Mouse (Mus musculus): ENCODE measurements at regions not wholly inside any gene's neighbourhood (a gene's known extent, or its start where the extent isn't known, plus 50 kb on each side); places are given as distances from the start of the nearest gene placed in this dataset.

- DNase-seq: no peak
Observed at GRCm38 (mm10) chr2:84183624-84184287, 193.4 kb downstream of the Gm13691 start.

DNA sequence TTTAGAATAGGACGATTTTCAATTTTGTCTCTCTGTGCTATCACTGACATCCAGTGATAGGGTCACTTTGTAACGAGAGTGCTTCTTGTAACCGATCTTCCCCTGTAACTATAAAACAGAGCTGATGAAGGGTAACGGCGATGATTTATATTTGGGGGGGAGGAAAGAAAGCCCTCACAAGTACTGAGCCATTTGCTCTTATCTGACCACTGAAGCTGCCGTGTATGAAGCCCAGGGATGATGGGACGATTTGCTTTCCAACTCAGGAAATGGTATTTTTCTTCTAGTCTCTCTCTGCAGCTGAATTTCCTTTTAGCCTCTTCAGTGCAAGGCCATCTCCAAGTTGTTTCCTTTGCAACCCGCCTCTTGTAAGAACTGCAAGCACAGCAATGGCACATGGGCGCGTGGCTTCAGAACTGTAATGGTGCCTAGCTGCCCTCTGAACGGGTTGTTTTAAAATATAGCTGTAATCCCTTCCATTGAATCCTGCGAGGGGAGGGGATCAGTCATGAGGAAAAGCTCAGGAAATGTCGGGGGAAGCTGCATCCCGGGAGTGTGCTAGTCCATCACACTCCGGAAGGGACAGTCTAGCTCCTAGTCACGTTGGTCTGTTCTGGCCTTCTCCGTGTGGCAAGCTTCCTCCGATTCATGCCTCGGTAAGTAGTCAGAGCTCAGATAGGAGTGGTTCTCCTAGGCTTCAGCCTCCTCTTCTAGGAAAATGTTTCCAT is 194.1 kb downstream of the Gm13691 start:
- DNase-seq: no peak

DNA sequence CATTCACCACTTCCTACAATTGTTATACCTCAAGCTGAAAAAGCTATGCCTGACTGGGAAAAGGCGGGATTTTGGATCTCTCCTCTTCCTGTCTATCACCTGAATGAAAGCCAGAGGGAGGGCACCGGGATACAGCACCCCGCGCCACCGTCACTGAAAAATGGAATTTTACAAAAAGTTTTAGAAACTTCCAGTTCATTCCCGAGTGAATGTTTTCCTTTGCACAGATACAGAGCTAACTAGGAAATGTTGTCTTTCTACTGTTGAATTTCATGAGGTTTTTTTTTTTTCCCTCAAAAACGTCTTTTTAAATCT is 194.6 kb downstream of the Gm13691 start:
- DNase-seq: no peak

DNA sequence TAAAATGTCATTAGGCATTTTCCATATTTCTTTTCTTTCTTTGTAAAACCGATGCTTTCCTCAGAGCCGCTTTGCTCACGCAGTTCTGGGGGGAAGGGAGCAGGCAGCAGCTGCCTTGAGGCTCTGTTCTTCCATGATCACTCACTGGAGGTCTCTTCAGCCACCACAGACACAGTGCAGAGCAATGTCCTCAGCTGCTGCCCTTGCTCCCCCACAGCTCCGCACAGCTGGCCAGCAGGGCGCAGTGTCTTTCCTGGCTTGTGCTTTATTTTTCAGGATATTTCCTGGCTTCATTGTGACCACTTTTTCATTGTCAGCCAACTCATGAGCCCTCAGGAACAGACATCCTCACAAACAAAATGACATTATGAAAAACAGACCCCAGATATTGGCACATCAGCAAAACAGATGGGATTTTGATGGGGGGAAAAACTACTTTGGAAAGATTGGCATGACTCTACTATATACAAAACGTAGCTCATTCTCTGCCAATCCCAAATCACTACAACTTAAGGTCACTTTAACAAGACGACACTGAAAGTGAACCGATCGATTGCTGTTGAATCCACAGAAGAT is 195.9 kb downstream of the Gm13691 start:
- DNase-seq: peak; percentile 3

GRCm38 (mm10) chr2:84187456-84187855 is 197.1 kb downstream of the Gm13691 start:
- DNase-seq: no peak

GRCm38 (mm10) chr2:84189302-84189701 is 198.9 kb downstream of the Gm13691 start:
- DNase-seq: no peak

GRCm38 (mm10) chr2:84217116-84217515 is 208.1 kb downstream of the Calcrl start:
- no peak for DNase-seq

DNA sequence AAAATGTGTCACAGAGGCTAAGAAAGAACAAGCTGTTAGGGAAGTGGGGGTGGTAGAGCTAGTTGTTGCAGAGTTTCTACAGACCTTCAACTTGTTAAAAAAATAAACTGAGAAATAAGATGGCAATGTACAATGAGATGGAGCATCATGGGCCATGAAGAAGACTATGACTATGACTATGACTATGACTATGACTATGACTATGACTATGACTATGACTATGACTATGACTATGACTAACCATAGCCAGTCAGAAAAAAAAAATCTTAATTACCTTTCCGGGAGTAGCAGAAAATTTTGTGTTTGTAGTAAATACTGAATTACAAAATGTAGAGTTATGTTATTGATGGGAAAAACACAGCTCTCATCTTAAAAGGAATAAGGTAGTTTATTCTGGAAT is 203.2 kb downstream of the Calcrl start:
- DNase-seq: no peak

DNA sequence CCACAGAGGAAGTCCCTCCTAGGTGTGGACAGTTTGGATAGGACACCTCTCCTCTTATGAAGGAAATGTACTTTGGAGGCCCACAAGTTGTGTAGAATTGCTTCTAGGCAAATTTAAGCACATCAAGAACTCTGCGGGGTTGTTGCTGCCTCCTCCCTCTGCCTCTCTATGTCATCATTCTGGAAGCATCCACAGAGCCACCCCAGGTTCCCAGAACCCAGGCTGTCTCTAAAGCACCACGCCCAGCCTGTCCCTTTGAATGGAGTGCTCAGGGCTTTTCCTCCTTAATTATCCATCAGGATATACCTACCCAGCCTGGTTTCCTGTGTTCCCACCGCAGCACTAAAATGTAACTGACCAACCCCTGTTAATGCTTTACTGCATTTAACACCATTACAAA is 195.4 kb downstream of the Calcrl start:
- no peak for DNase-seq

DNA sequence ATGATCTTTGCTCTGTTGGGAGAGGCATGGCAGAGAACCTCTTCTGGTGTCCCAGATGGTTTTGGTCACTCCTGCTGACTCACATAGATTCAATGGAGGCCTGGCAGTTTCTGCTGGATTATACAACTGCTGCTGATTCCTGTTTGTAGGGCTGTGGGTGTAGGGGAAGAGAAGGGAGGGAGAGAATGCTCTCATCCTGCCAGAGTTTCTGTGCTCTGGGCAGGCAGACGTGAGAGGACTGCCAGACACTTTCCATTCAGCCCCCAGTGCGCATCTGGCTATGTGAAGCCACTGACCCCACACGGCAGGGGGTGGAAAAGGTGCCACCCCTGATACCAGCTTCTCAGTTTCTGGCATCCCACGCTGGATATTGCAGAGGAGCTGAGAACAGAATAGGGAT is 189.6 kb downstream of the Calcrl start:
- no peak for DNase-seq

- no peak for DNase-seq
Observed at GRCm38 (mm10) chr2:84241244-84241643, 184.0 kb downstream of the Calcrl start.

DNA sequence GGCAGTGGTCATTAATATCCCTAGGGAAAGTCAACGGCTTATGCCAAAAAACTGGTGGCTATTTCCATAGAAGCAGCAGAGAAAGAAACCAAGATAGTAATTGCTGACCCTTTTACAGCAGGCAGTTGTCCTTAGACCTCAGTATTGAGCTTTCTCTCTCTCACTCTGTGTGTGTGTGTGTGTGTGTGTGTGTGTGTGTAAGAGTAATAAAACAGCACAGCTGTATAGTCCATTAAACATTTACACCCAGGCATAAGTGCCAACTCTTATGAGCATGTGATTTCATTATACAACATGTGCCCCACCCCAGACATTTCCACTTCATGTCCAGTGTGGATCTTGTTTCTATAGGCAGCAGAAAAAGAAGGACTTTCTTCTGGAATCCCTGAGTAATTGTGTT is 183.2 kb downstream of the Calcrl start:
- no peak for DNase-seq

DNA sequence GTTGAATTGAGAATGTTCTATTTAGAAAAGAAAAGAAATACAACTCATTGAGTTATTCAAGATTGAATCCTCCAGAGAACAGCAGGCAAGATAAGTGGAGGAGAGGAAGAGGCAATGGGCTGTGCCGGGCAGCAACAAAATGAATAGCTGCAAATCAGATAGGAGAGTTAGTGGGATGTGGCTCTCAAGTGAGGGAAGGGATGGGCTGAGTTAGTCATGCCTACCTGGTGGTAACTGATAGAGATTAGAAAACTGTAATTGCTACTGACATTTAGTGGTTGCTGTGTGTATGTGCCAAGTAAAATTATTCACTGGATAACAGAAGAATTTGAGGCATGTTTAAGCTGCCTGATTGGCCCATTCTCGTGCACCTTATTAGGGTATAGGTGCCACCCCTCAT is 179.3 kb downstream of the Calcrl start:
- DNase-seq: no peak

DNA sequence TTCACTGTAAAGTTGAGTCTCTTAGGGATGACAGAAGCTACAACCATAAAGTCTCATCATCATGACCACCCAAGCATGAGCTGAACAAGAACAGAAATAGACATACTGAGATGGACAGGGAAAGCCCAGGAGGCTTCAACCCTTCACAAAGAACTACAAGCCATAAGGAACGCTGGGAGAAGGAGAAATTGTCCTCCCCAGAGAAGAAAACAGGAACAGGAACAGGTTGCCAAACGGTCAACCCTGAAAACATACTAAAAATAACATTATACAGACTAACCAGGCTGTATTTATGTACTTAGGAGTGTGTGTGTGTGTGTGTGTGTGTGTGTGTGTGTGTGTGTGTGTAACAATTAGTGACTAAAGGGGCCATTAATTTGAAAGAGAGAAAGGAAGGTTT is 178.6 kb downstream of the Calcrl start:
- no peak for DNase-seq

- DNase-seq: no peak
Observed at GRCm38 (mm10) chr2:84248169-84248568, 177.0 kb downstream of the Calcrl start.

DNA sequence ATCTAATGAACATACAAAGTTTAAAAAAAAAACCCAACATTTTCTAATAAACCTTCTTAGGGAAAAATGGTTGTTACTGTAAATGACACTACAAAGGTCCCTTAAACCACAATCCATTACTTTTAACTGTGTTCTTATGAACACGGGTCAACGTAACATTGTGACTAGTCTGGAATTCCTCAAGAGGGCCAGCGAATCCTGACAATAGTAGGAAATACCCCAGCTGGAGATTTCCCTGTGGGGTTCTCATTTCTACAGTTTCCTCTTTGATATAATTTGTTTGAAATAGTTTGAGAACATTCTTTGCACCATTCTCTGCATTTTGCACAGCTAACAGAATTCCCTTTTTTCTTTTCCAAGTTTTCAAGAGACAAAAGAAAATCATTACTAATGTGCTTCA is 175.3 kb downstream of the Calcrl start:
- no peak for DNase-seq

DNA sequence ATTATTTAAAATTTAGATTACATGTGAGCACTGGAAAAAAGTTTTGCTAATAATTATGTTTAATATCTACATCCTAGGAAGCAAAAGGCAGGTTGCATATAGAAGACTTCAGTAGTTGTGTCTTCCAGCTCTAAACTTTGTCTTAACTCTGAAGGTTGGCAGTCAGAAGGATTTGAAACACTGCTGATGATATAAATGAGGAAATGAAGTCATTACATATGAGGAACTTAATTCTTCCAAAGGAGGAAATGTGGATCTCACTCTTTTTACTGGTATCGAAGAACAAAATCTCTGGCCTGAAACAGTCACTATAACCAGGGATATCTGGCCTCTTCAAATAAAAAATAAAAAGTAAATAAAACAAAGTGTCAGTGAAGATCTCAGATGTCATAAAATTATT is 173.1 kb downstream of the Calcrl start:
- DNase-seq: no peak

- DNase-seq: no peak
Observed at GRCm38 (mm10) chr2:84258339-84259006, 166.7 kb downstream of the Calcrl start.

DNA sequence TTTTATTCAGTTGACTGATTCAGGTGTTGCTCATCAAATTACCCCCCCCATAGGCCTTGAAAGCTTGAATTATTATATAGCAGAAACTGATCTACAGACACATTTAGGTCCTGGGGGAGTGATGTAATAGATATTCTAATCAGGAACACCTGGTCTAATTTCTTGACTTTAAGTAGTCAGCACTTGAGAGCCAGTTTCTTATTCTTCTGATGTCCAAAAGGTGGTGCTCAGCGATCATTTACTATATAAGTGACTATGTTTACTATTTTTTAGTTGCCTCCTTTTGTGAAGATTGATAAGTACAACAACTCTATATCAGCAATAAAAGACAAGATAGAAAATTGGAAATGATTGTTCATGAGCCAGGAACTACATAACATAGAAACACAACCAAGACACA is 166.0 kb downstream of the Calcrl start:
- DNase-seq: no peak

- DNase-seq: no peak
Observed at GRCm38 (mm10) chr2:84260701-84261100, 164.5 kb downstream of the Calcrl start.

DNA sequence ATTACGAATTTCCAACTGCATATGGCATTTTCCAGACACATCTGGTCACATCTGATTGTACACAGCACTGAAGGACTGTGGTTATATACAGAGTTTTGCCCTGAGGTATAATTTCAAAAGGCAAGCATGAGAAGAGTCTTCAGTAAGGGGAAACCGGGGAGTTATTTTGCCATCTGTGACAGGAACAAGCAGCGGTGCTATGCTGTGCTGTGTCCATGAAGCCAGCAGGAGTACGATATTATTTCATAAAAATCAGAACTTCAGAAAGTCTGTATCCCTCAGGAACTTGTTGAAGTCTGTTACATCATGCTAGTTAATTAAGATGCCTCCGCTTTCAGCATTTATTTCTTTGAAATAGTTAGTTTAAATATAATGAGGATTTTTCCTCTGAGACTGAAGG is 163.7 kb downstream of the Calcrl start:
- DNase-seq: no peak

DNA sequence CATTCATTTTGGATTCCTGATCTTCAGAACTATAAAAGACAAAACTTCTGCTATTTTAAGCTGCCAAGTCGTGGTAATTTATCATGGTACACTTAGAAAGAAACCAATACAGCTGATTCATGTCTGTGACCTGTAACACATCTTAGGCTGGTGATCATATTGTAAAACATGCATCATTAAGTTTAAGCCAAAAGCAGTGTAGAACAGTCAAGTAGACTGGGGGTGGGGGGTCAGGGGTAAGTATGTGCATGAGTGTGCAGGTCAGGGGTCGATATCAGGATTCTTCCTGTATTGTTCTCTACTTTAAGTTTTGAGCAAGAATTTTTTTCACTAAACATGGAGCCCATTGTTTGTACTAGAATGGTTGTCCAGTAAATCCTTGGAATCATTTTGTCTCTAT is 160.7 kb downstream of the Calcrl start:
- no peak for DNase-seq

- DNase-seq: no peak
Observed at GRCm38 (mm10) chr2:84265002-84265401, 160.2 kb downstream of the Calcrl start.

- DNase-seq: no peak
Observed at GRCm38 (mm10) chr2:84266158-84266557, 159.1 kb downstream of the Calcrl start.
